7 mouse cellular contexts compared by ENCODE assay signal in genomic region chr1:57995432-57996132, GRCm38 (mm10). TPM values are rescaled to one million over a fixed set of nuclear protein-coding genes. Genes with fewer than 3 reads are reported as not detected.
DNase-seq lines count a peak whose midpoint lies in the region; ATAC-seq lines count a peak whose summit lies in the region.

Gene Sgo2a, plus strand, starts transcription at chr1:57995971.

- intact Hi-C loops in gastrocnemius, postnatal 36 days (cut with DNase I) = no loop called here
- intact Hi-C loops in left cerebral cortex, postnatal 25 days (cut with DNase I) = no loop called here

- no peaks in the 10 kb centered on the region for H3K27me3 ChIP-seq in intestine, embryonic 15.5 days (replicated peaks)
- H3K27me3 ChIP-seq in midbrain, embryonic 10.5 days (ENCODE audit: low read depth, poor library complexity, severe bottlenecking) = no peaks in the 10 kb centered on the region

- peak within 1 kb of the TSS; percentile 82 for H3K9ac ChIP-seq in intestine, embryonic 15.5 days

- peaks cover 12% of the 10 kb centered on the region; the same call in 1 of the 2 replicates for H3K4me1 ChIP-seq in intestine, embryonic 15.5 days (replicated peaks)
- H3K4me1 ChIP-seq in midbrain, embryonic 10.5 days = peaks cover 22% of the 10 kb centered on the region

- peak; percentile 92 for DNase-seq in adrenal gland, adult 2 months
- DNase-seq in embryo, embryonic 11.5 days (ENCODE audit: low read depth, low spot score) = peak; percentile 93
- DNase-seq in gastrocnemius, postnatal 36 days = peak; percentile 78 to 90
- peak; percentile 87 to 92 for DNase-seq in left cerebral cortex, postnatal 25 days (ENCODE audit: low spot score in 2 of 2)
- peak; percentile 97 for DNase-seq in midbrain, embryonic 10.5 days (ENCODE audit: low spot score)
- DNase-seq in right cerebral cortex, postnatal 4 days = peak; percentile 91

- H3K4me3 ChIP-seq in intestine, embryonic 15.5 days (replicated peaks) = peak within 1 kb of the TSS; percentile 90
- peak within 1 kb of the TSS; percentile 78 for H3K4me3 ChIP-seq in midbrain, embryonic 10.5 days

- peak; percentile 99 for ATAC-seq in intestine, embryonic 15.5 days

- peak within 1 kb of the TSS; percentile 74 for H3K4me2 ChIP-seq in intestine, embryonic 15.5 days (replicated peaks)

- 6% methylated on average over 30 of the region's 30 CpGs for WGBS in intestine, embryonic 15.5 days
- WGBS in midbrain, embryonic 10.5 days = 6% methylated on average over 30 of the region's 30 CpGs

- no peaks in the 10 kb centered on the region for H3K36me3 ChIP-seq in intestine, embryonic 15.5 days
- peaks cover 23% of the 10 kb centered on the region for H3K36me3 ChIP-seq in midbrain, embryonic 10.5 days

- peak within 1 kb of the TSS; percentile 73 for H3K27ac ChIP-seq in intestine, embryonic 15.5 days
- H3K27ac ChIP-seq in midbrain, embryonic 10.5 days (replicated peaks) = peak within 1 kb of the TSS; percentile 95

- no peaks in the 10 kb centered on the region for H3K9me3 ChIP-seq in intestine, embryonic 15.5 days
- H3K9me3 ChIP-seq in midbrain, embryonic 10.5 days (replicated peaks) = no peaks in the 10 kb centered on the region

RNA-seq across cellular contexts. Expression of gene Sgo2a, which starts in this region (rescaled TPM):
- under 1 TPM; 0.66 TPM for total RNA-seq in adrenal gland, adult 2 months (2021)
- polyA plus RNA-seq in adrenal gland, adult 2 months (2012; rRNA removed) = 0.11 and 0.13 TPM in 2 replicates
- total RNA-seq in gastrocnemius, postnatal 36 days (2021) = under 1 TPM; 0.42 to 0.46 TPM
- polyA plus RNA-seq in intestine, embryonic 15.5 days (2015; fragmentation: Nextera tagmentation; extraction: Ambion mirVana) = 12.1 and 16.0 TPM in 2 replicates
- under 1 TPM; 0.41 to 0.46 TPM for total RNA-seq in left cerebral cortex, postnatal 25 days (2021)
- polyA plus RNA-seq in midbrain, embryonic 10.5 days (2016; fragmentation: Nextera tagmentation; extraction: Ambion mirVana) = 21.9 and 22.9 TPM in 2 replicates

Comparison
In these comparisons a context has a peak if more than half of its experiments do, and no peak if none do; other contexts are left out.
1. Peak in every context shown above with its lines: DNase-seq, ATAC-seq, H3K4me3 ChIP-seq and H3K27ac ChIP-seq.
2. RNA of gene Sgo2a (polyA plus RNA-seq): 21.9 to 22.9 TPM in midbrain, embryonic 10.5 days and 12.1 to 16.0 TPM in intestine, embryonic 15.5 days; 0.11 to 0.13 TPM in adrenal gland, adult 2 months; every median in the first group is over 10 times any median in the second.
3. Peak in DNase-seq in adrenal gland, adult 2 months; RNA of the gene not detected or under 1 TPM.
4. Peak in DNase-seq in gastrocnemius, postnatal 36 days; RNA of the gene not detected or under 1 TPM.
5. Peak in DNase-seq in left cerebral cortex, postnatal 25 days; RNA of the gene not detected or under 1 TPM.